Mouse (Mus musculus): Measurements from ENCODE around the gene Igdcc3. TPM values are rescaled to one million over a fixed set of nuclear protein-coding genes. Genes with fewer than 3 reads are reported as not detected.

Igdcc3 gene
- total and polyA plus RNA-seq, 2 experiments from 2014 or later, result 0.11 TPM; not detected in 1

GRCm38 (mm10) chr9:65140491-65140890 is 498 bp upstream of the Igdcc3 start:
- DNase-seq (ENCODE audit: low spot score) (no peak), ATAC-seq (ENCODE audit: insufficient read depth, low read depth) (no peak)
- Histone ChIP-seq H3K36me3 (replicated peaks; ENCODE audit: control insufficient read depth, insufficient read depth, low read length) (no peaks in the 10 kb centered on the region), H3K4me3 (ENCODE audit: low read depth, low read length) (peak overlapping the region; percentile 69), H3K4me1 (ENCODE audit: control insufficient read depth, insufficient read depth) (no peaks in the 10 kb centered on the region), H3K4me2 (ENCODE audit: low read depth, low read length) (peak overlapping the region; percentile 98), H3K9me3 (replicated peaks; ENCODE audit: control insufficient read depth, low read length) (no peaks in the 10 kb centered on the region), H3K9ac (replicated peaks; ENCODE audit: low read depth, low read length) (no peak overlapping the region; the same call in 1 of the 2 replicates), H3K27ac (ENCODE audit: low read depth) (no peak overlapping the region), H3K27me3 (ENCODE audit: control insufficient read depth, insufficient read depth, low read length) (peaks cover 43% of the 10 kb centered on the region)
- no peak for TF ChIP-seq CTCF (IDR thresholded peaks at IDR 0.05; ENCODE audit: low read depth)
- no peak for TF ChIP-seq EP300 (IDR thresholded peaks at IDR 0.05; ENCODE audit: low read depth)
- WGBS, result 4% methylated on average over 8 of the region's 8 CpGs

GRCm38 (mm10) chr9:65141306-65141975 is 452 bp downstream of the Igdcc3 start:
- no peaks in the 10 kb centered on the region for H3K9me3 ChIP-seq (replicated peaks; ENCODE audit: control insufficient read depth, low read length)
- no peaks in the 10 kb centered on the region for H3K4me1 ChIP-seq (ENCODE audit: control insufficient read depth, insufficient read depth)
- peak overlapping the region; percentile 47 for H3K9ac ChIP-seq (replicated peaks; ENCODE audit: low read depth, low read length)
- H3K27me3 ChIP-seq (ENCODE audit: control insufficient read depth, insufficient read depth, low read length), result peaks cover 43% of the 10 kb centered on the region
- peak overlapping the region; percentile 69 for H3K4me3 ChIP-seq (ENCODE audit: low read depth, low read length)
- no peak overlapping the region for H3K27ac ChIP-seq (ENCODE audit: low read depth)
- DNase-seq (ENCODE audit: low spot score) (peak; percentile 21), ATAC-seq (ENCODE audit: insufficient read depth, low read depth) (peak; percentile 65)
- TF ChIP-seq CTCF (IDR thresholded peaks at IDR 0.05; ENCODE audit: low read depth) (no peak), EP300 (IDR thresholded peaks at IDR 0.05; ENCODE audit: low read depth) (no peak)
- H3K36me3 ChIP-seq (replicated peaks; ENCODE audit: control insufficient read depth, insufficient read depth, low read length), result no peaks in the 10 kb centered on the region
- peak overlapping the region; percentile 98 for H3K4me2 ChIP-seq (ENCODE audit: low read depth, low read length)
- WGBS, result under 1% methylated on average over 66 of the region's 73 CpGs

- H3K4me2 ChIP-seq (ENCODE audit: low read depth, low read length), result peak overlapping the region; percentile 98
- peaks cover 43% of the 10 kb centered on the region for H3K27me3 ChIP-seq (ENCODE audit: control insufficient read depth, insufficient read depth, low read length)
- WGBS, result 2% methylated on average over 17 of the region's 17 CpGs
- H3K4me3 ChIP-seq (ENCODE audit: low read depth, low read length), result peak overlapping the region; percentile 69
- no peak for TF ChIP-seq CTCF (IDR thresholded peaks at IDR 0.05; ENCODE audit: low read depth)
- TF ChIP-seq EP300 (IDR thresholded peaks at IDR 0.05; ENCODE audit: low read depth), result no peak
- ATAC-seq (ENCODE audit: insufficient read depth, low read depth), result peak; percentile 25; the same call in 1 of the 2 replicates
- H3K9me3 ChIP-seq (replicated peaks; ENCODE audit: control insufficient read depth, low read length), result no peaks in the 10 kb centered on the region
- H3K4me1 ChIP-seq (ENCODE audit: control insufficient read depth, insufficient read depth), result no peaks in the 10 kb centered on the region
- H3K9ac ChIP-seq (replicated peaks; ENCODE audit: low read depth, low read length), result peak overlapping the region; percentile 47
- no peak overlapping the region for H3K27ac ChIP-seq (ENCODE audit: low read depth)
- no peaks in the 10 kb centered on the region for H3K36me3 ChIP-seq (replicated peaks; ENCODE audit: control insufficient read depth, insufficient read depth, low read length)
- DNase-seq (ENCODE audit: low spot score), result no peak
Observed at GRCm38 (mm10) chr9:65141976-65142318, 958 bp downstream of the Igdcc3 start.

GRCm38 (mm10) chr9:65142399-65142798 is 1.4 kb downstream of the Igdcc3 start:
- Histone ChIP-seq H3K9ac (replicated peaks; ENCODE audit: low read depth, low read length) (no peak overlapping the region), H3K27ac (ENCODE audit: low read depth) (no peak overlapping the region), H3K36me3 (replicated peaks; ENCODE audit: control insufficient read depth, insufficient read depth, low read length) (no peaks in the 10 kb centered on the region), H3K4me1 (ENCODE audit: control insufficient read depth, insufficient read depth) (no peaks in the 10 kb centered on the region), H3K4me3 (ENCODE audit: low read depth, low read length) (peak overlapping the region; percentile 69), H3K9me3 (replicated peaks; ENCODE audit: control insufficient read depth, low read length) (no peaks in the 10 kb centered on the region), H3K27me3 (ENCODE audit: control insufficient read depth, insufficient read depth, low read length) (peaks cover 43% of the 10 kb centered on the region), H3K4me2 (ENCODE audit: low read depth, low read length) (peak overlapping the region; percentile 98)
- 3% methylated on average over 8 of the region's 8 CpGs for WGBS
- TF ChIP-seq EP300 (IDR thresholded peaks at IDR 0.05; ENCODE audit: low read depth) (no peak), CTCF (IDR thresholded peaks at IDR 0.05; ENCODE audit: low read depth) (no peak)
- ATAC-seq (ENCODE audit: insufficient read depth, low read depth), result no peak
- DNase-seq (ENCODE audit: low spot score), result no peak

GRCm38 (mm10) chr9:65146001-65146400 is 5.0 kb downstream of the Igdcc3 start:
- no peak for ATAC-seq (ENCODE audit: insufficient read depth, low read depth)
- H3K27me3 ChIP-seq (ENCODE audit: control insufficient read depth, insufficient read depth, low read length), result peaks cover 22% of the 10 kb centered on the region
- no peak for DNase-seq (ENCODE audit: low spot score)
- no peak for TF ChIP-seq CTCF (IDR thresholded peaks at IDR 0.05; ENCODE audit: low read depth)
- no peak for TF ChIP-seq EP300 (IDR thresholded peaks at IDR 0.05; ENCODE audit: low read depth)
- no peak overlapping the region for H3K27ac ChIP-seq (ENCODE audit: low read depth)
- H3K4me2 ChIP-seq (ENCODE audit: low read depth, low read length), result no peak overlapping the region
- no peak overlapping the region for H3K9ac ChIP-seq (replicated peaks; ENCODE audit: low read depth, low read length)
- no peaks in the 10 kb centered on the region for H3K36me3 ChIP-seq (replicated peaks; ENCODE audit: control insufficient read depth, insufficient read depth, low read length)
- H3K4me1 ChIP-seq (ENCODE audit: control insufficient read depth, insufficient read depth), result no peaks in the 10 kb centered on the region
- no peak overlapping the region for H3K4me3 ChIP-seq (ENCODE audit: low read depth, low read length)
- no peaks in the 10 kb centered on the region for H3K9me3 ChIP-seq (replicated peaks; ENCODE audit: control insufficient read depth, low read length)
- WGBS, result 83% methylated on average over 5 of the region's 5 CpGs

GRCm38 (mm10) chr9:65148507-65148906 is 7.5 kb downstream of the Igdcc3 start:
- 66% methylated on average over 7 of the region's 7 CpGs for WGBS
- Histone ChIP-seq H3K27me3 (ENCODE audit: control insufficient read depth, insufficient read depth, low read length) (peaks cover 13% of the 10 kb centered on the region), H3K4me1 (ENCODE audit: control insufficient read depth, insufficient read depth) (no peaks in the 10 kb centered on the region), H3K9ac (replicated peaks; ENCODE audit: low read depth, low read length) (no peak overlapping the region), H3K4me2 (ENCODE audit: low read depth, low read length) (no peak overlapping the region), H3K27ac (ENCODE audit: low read depth) (no peak overlapping the region), H3K36me3 (replicated peaks; ENCODE audit: control insufficient read depth, insufficient read depth, low read length) (no peaks in the 10 kb centered on the region), H3K4me3 (ENCODE audit: low read depth, low read length) (no peak overlapping the region), H3K9me3 (replicated peaks; ENCODE audit: control insufficient read depth, low read length) (no peaks in the 10 kb centered on the region)
- TF ChIP-seq EP300 (IDR thresholded peaks at IDR 0.05; ENCODE audit: low read depth), result no peak
- no peak for TF ChIP-seq CTCF (IDR thresholded peaks at IDR 0.05; ENCODE audit: low read depth)
- no peak for DNase-seq (ENCODE audit: low spot score)
- no peak for ATAC-seq (ENCODE audit: insufficient read depth, low read depth)

All from heart, postnatal 0 days (tissue).